Mouse (Mus musculus): ENCODE measurements at regions not wholly inside any gene's neighbourhood (a gene's known extent, or its start where the extent isn't known, plus 50 kb on each side); places are given as distances from the start of the nearest gene placed in this dataset.

DNA sequence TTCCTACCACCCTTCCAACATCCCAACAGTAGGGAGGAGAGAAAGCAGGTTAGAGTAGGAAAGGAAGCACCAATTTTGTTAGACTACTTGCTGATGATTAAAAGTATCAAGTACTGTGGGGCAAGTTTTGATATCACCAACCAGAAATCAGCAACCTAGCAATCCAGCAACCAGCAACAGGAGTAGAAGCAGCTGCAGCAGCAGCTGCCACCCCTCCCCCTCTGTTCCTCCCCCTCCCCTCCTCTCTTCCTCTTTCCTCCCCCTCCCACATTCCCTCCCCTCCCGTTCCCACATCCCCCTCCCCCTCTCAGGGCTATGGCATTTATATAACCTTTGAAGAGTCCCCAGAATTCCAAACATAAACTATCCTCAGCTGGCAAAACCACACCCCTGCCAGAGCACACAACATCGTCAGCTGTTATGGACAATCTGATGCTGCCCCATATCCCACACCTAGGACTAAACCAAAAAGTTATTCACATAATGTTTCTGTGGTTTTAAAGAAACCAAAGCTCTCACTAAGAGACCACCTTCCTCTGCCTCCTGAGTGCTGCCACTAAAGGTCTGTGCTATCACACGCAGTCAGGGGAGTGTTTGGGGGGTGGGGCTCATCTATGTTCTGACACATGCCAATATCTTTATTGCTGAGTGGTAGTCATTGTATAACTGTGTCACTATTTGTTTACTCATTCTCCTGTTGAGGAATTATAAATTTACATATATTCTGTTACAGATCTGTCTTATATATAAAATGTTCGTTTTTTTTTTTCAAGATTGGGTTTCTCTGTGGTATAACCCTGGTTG, 158.9 kb upstream of the Bcor start:
- no peak overlapping the region for H3K4me3 ChIP-seq (ENCODE audit: insufficient read depth, poor library complexity, severe bottlenecking)
- no peaks in the 10 kb centered on the region for H3K36me3 ChIP-seq (ENCODE audit: control insufficient read depth, insufficient read depth)
- no peaks in the 10 kb centered on the region for H3K27me3 ChIP-seq (ENCODE audit: control insufficient read depth, insufficient read depth, insufficient read length)
- H3ac ChIP-seq (ENCODE audit: control insufficient read depth, insufficient read length, low read depth), result no peak overlapping the region
- H3K79me2 ChIP-seq (ENCODE audit: control insufficient read depth, insufficient read depth), result no peaks in the 10 kb centered on the region
- TF ChIP-seq CTCF (IDR thresholded peaks at IDR 0.05; ENCODE audit: control insufficient read depth, insufficient read depth, insufficient read length) (no peak), MYOD1 (IDR thresholded peaks at IDR 0.05; ENCODE audit: control insufficient read depth, insufficient read length, low read depth) (peak; percentile 26)
- no peaks in the 10 kb centered on the region for H3K79me3 ChIP-seq (ENCODE audit: low read depth)

DNA sequence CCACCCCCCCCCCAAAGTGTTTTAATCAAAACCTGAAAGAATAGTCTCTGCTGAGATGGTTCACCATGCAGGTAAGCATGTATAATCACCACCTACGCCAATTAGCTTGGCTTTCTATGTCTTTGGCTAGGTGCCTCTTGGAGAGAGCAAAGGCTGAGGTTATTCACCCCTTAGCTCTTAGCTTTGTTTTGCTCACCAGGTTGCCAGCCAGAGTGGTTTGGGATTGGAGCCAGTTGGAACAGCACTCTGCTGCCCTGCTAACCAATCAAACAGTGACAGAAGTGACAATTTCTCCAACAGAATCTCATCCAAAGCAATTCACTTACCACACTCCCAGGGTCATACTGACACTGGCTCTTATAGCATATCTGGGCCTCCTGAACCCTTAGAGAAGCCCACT, 162.3 kb upstream of the Bcor start:
- TF ChIP-seq MYOD1 (IDR thresholded peaks at IDR 0.05; ENCODE audit: control insufficient read depth, insufficient read length, low read depth) (no peak), MAX (IDR thresholded peaks at IDR 0.05) (no peak), CEBPB (IDR thresholded peaks at IDR 0.05; ENCODE audit: low read depth) (no peak), USF1 (IDR thresholded peaks at IDR 0.05; ENCODE audit: low read depth) (no peak), FOSL1 (IDR thresholded peaks at IDR 0.05; ENCODE audit: insufficient read depth, low read length, poor library complexity, severe bottlenecking) (no peak), MYOG (IDR thresholded peaks at IDR 0.05; ENCODE audit: control insufficient read depth, extremely low read depth, insufficient read length) (no peak), CTCF (IDR thresholded peaks at IDR 0.05; ENCODE audit: control insufficient read depth, insufficient read depth, insufficient read length) (no peak)
- H3K79me3 ChIP-seq (ENCODE audit: low read depth), result no peaks in the 10 kb centered on the region
- no peak overlapping the region for H3ac ChIP-seq (ENCODE audit: control insufficient read depth, insufficient read length, low read depth)
- H3K4me3 ChIP-seq (ENCODE audit: insufficient read depth, poor library complexity, severe bottlenecking), result no peak overlapping the region
- H3K36me3 ChIP-seq (ENCODE audit: control insufficient read depth, insufficient read depth), result no peaks in the 10 kb centered on the region
- H3K27me3 ChIP-seq (ENCODE audit: control insufficient read depth, insufficient read depth, insufficient read length), result no peaks in the 10 kb centered on the region
- no peaks in the 10 kb centered on the region for H3K79me2 ChIP-seq (ENCODE audit: control insufficient read depth, insufficient read depth)

DNA sequence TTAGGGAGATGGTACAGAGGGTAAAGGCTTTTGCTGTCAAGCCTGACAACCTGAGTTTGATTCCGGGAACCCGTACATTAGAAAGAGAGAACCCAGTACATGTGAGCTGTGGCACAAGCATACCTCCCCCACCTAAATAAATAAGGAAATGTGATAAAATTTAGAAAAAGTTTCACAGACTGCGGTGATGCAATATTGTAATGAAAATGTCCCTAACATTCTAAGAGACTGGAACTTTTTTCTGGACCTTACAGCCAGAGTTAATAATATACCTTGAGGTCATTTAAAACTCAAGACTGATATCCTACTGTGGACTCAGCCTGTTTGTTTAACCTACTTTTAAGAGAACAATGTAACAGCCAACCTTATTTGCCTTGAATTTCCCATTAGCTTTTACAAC, 163.1 kb upstream of the Bcor start:
- H3K36me3 ChIP-seq (ENCODE audit: control insufficient read depth, insufficient read depth), result no peaks in the 10 kb centered on the region

DNA sequence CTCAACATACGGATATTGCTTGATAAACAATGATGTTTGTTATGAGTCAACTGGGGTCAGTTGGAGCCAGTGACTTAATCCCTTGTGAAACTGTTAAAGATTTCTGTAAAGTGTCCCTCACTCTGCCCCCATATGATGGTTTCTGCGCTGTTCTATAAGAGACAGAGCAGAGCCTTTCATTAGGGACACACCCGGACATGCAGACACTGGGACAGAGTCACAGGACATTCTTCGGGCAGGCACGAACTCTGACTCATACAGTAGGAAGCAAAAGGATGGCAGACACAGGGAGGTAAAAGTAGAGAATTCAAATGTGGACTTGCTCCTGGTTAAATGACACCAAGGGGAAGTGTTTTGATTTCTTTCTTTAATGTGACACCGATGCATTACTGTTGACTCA, 163.7 kb upstream of the Bcor start:
- no peaks in the 10 kb centered on the region for H3K36me3 ChIP-seq (ENCODE audit: control insufficient read depth, insufficient read depth)
- no peak overlapping the region for H3ac ChIP-seq (ENCODE audit: control insufficient read depth, insufficient read length, low read depth)
- no peaks in the 10 kb centered on the region for H3K27me3 ChIP-seq (ENCODE audit: control insufficient read depth, insufficient read depth, insufficient read length)
- H3K79me2 ChIP-seq (ENCODE audit: control insufficient read depth, insufficient read depth), result no peaks in the 10 kb centered on the region
- TF ChIP-seq CEBPB (IDR thresholded peaks at IDR 0.05; ENCODE audit: low read depth) (no peak), MYOG (IDR thresholded peaks at IDR 0.05; ENCODE audit: control insufficient read depth, extremely low read depth, insufficient read length) (no peak), CTCF (IDR thresholded peaks at IDR 0.05; ENCODE audit: control insufficient read depth, insufficient read depth, insufficient read length) (no peak), MYOD1 (IDR thresholded peaks at IDR 0.05; ENCODE audit: control insufficient read depth, insufficient read length, low read depth) (no peak), MAX (IDR thresholded peaks at IDR 0.05) (no peak), USF1 (IDR thresholded peaks at IDR 0.05; ENCODE audit: low read depth) (no peak), FOSL1 (IDR thresholded peaks at IDR 0.05; ENCODE audit: insufficient read depth, low read length, poor library complexity, severe bottlenecking) (no peak)
- no peaks in the 10 kb centered on the region for H3K79me3 ChIP-seq (ENCODE audit: low read depth)
- no peak overlapping the region for H3K4me3 ChIP-seq (ENCODE audit: insufficient read depth, poor library complexity, severe bottlenecking)

More for the DNA sequence above, 163.1 kb upstream of the Bcor start:
- TF ChIP-seq MYOG (IDR thresholded peaks at IDR 0.05; ENCODE audit: control insufficient read depth, extremely low read depth, insufficient read length), result no peak
- no peak for TF ChIP-seq MYOD1 (IDR thresholded peaks at IDR 0.05; ENCODE audit: control insufficient read depth, insufficient read length, low read depth)
- no peak for TF ChIP-seq MAX (IDR thresholded peaks at IDR 0.05)
- no peak for TF ChIP-seq FOSL1 (IDR thresholded peaks at IDR 0.05; ENCODE audit: insufficient read depth, low read length, poor library complexity, severe bottlenecking)
- TF ChIP-seq USF1 (IDR thresholded peaks at IDR 0.05; ENCODE audit: low read depth), result no peak
- TF ChIP-seq CTCF (IDR thresholded peaks at IDR 0.05; ENCODE audit: control insufficient read depth, insufficient read depth, insufficient read length), result no peak
- TF ChIP-seq CEBPB (IDR thresholded peaks at IDR 0.05; ENCODE audit: low read depth), result no peak
- H3K4me3 ChIP-seq (ENCODE audit: insufficient read depth, poor library complexity, severe bottlenecking), result no peak overlapping the region
- H3K79me2 ChIP-seq (ENCODE audit: control insufficient read depth, insufficient read depth), result no peaks in the 10 kb centered on the region
- no peaks in the 10 kb centered on the region for H3K79me3 ChIP-seq (ENCODE audit: low read depth)
- no peaks in the 10 kb centered on the region for H3K27me3 ChIP-seq (ENCODE audit: control insufficient read depth, insufficient read depth, insufficient read length)
- H3ac ChIP-seq (ENCODE audit: control insufficient read depth, insufficient read length, low read depth), result no peak overlapping the region

DNA sequence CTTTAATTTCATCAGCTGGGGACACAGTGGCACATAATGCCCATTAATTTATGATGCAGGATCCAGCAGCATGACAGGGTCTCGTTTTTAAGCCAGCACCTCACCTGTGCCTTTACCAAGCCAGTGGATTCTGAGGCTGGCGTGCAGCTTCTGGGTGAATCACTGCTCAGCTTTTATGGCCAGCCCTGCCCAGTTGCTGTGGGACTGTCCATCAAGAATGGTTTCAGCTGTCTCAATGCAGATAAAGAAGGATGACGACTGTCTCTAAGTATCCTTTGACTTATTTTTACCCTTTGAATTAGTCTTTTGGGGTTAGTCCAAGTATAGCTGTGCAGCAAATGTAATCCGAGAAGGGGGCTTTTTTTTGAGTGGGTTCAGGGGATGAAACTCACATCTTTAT, 167.3 kb upstream of the Bcor start:
- Histone ChIP-seq H3ac (ENCODE audit: control insufficient read depth, insufficient read length, low read depth) (no peak overlapping the region), H3K36me3 (ENCODE audit: control insufficient read depth, insufficient read depth) (no peaks in the 10 kb centered on the region), H3K79me2 (ENCODE audit: control insufficient read depth, insufficient read depth) (no peaks in the 10 kb centered on the region), H3K27me3 (ENCODE audit: control insufficient read depth, insufficient read depth, insufficient read length) (no peaks in the 10 kb centered on the region), H3K4me3 (ENCODE audit: insufficient read depth, poor library complexity, severe bottlenecking) (no peak overlapping the region), H3K79me3 (ENCODE audit: low read depth) (no peaks in the 10 kb centered on the region)
- peak; percentile 93 for TF ChIP-seq MYOD1 (IDR thresholded peaks at IDR 0.05; ENCODE audit: control insufficient read depth, insufficient read length, low read depth)
- no peak for TF ChIP-seq MAX (IDR thresholded peaks at IDR 0.05)
- no peak for TF ChIP-seq CEBPB (IDR thresholded peaks at IDR 0.05; ENCODE audit: low read depth)
- no peak for TF ChIP-seq USF1 (IDR thresholded peaks at IDR 0.05; ENCODE audit: low read depth)
- no peak for TF ChIP-seq MYOG (IDR thresholded peaks at IDR 0.05; ENCODE audit: control insufficient read depth, extremely low read depth, insufficient read length)
- TF ChIP-seq CTCF (IDR thresholded peaks at IDR 0.05; ENCODE audit: control insufficient read depth, insufficient read depth, insufficient read length), result no peak
- TF ChIP-seq FOSL1 (IDR thresholded peaks at IDR 0.05; ENCODE audit: insufficient read depth, low read length, poor library complexity, severe bottlenecking), result peak; percentile 4

DNA sequence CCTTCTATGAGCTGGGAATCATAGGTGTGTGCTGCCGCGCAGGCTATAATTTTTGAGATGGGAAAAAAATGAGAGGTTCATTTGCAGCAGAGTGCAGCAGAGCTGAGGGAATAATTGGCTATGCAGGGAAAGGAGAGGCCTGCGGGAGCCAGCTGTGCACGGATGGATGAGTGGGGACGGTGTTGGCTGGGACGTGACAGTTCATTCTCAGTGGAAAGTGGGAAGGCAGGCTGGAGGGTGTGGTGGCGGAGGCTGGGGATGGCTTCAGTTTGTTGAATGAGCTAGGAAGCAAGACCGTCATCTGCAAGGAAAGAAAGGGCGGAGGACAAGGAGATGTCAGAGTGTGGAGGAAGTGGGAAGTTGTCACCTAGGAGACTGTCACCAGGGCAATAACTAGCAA, 180.4 kb upstream of the Bcor start:
- H3K36me3 ChIP-seq (ENCODE audit: control insufficient read depth, insufficient read depth), result no peaks in the 10 kb centered on the region
- no peak overlapping the region for H3K4me3 ChIP-seq (ENCODE audit: insufficient read depth, poor library complexity, severe bottlenecking)
- H3K79me2 ChIP-seq (ENCODE audit: control insufficient read depth, insufficient read depth), result no peaks in the 10 kb centered on the region
- H3K79me3 ChIP-seq (ENCODE audit: low read depth), result no peaks in the 10 kb centered on the region
- H3K27me3 ChIP-seq (ENCODE audit: control insufficient read depth, insufficient read depth, insufficient read length), result no peaks in the 10 kb centered on the region
- no peak for TF ChIP-seq CEBPB (IDR thresholded peaks at IDR 0.05; ENCODE audit: low read depth)
- TF ChIP-seq USF1 (IDR thresholded peaks at IDR 0.05; ENCODE audit: low read depth), result no peak
- no peak for TF ChIP-seq MYOD1 (IDR thresholded peaks at IDR 0.05; ENCODE audit: control insufficient read depth, insufficient read length, low read depth)
- no peak for TF ChIP-seq MYOG (IDR thresholded peaks at IDR 0.05; ENCODE audit: control insufficient read depth, extremely low read depth, insufficient read length)
- no peak for TF ChIP-seq MAX (IDR thresholded peaks at IDR 0.05)
- H3ac ChIP-seq (ENCODE audit: control insufficient read depth, insufficient read length, low read depth), result no peak overlapping the region

All from C2C12 (cell line).